Mouse (Mus musculus) heart, postnatal 0 days (tissue): ENCODE measurements at regions not wholly inside any gene's neighbourhood (a gene's known extent, or its start where the extent isn't known, plus 50 kb on each side); places are given as distances from the start of the nearest gene placed in this dataset.

Experiments
- ATAC-seq: fragments of 200-750 bp; cut with Nextera tagmentation; 2 replicates; pipeline ENCODE4 v1.8.0; 2017; ENCODE audit warnings: low read depth, moderate number of reproducible peaks, moderate library complexity; ENCODE audit not compliant: insufficient read depth
- DNase-seq: peaks from one replicate; pipeline ENCODE4 v3.0.0-alpha.2; 2016; ENCODE audit warnings: low spot score
- H3K27ac ChIP-seq: fragments of 300-500 bp; sonication (generic); 2 replicates; pipeline ENCODE4 v1.5.1; 2014; ENCODE audit warnings: low read depth, mild to moderate bottlenecking
- H3K27me3 ChIP-seq: fragments of 300-500 bp; sonication (generic); 2 replicates; pipeline ENCODE4 v1.6.1; 2014; ENCODE audit warnings: low read length, mixed read lengths; ENCODE audit not compliant: control insufficient read depth, insufficient read depth
- H3K36me3 ChIP-seq: fragments of 300-500 bp; sonication (generic); replicated peaks from 2 replicates; pipeline ENCODE4 v1.6.1; 2014; ENCODE audit warnings: low read length, mixed read lengths; ENCODE audit not compliant: control insufficient read depth, insufficient read depth
- H3K4me1 ChIP-seq: fragments of 300-500 bp; sonication (generic); 2 replicates; pipeline ENCODE4 v1.6.1; 2014; ENCODE audit warnings: antibody characterized with exemption; ENCODE audit not compliant: control insufficient read depth, insufficient read depth
- H3K4me2 ChIP-seq: fragments of 300-500 bp; sonication (generic); 2 replicates; pipeline ENCODE4 v1.6.1; 2014; ENCODE audit warnings: low read depth, mild to moderate bottlenecking, low read length, moderate library complexity
- H3K4me3 ChIP-seq: fragments of 300-500 bp; sonication (generic); 2 replicates; pipeline ENCODE4 v1.5.1; 2014; ENCODE audit warnings: low read depth, low read length
- H3K9ac ChIP-seq: fragments of 300-500 bp; sonication (generic); replicated peaks from 2 replicates; pipeline ENCODE4 v1.6.1; 2014; ENCODE audit warnings: low read depth, low read length, mixed read lengths
- H3K9me3 ChIP-seq: fragments of 300-500 bp; sonication (generic); replicated peaks from 2 replicates; pipeline ENCODE4 v1.6.1; 2016; ENCODE audit warnings: low read length; ENCODE audit not compliant: control insufficient read depth
- CTCF ChIP-seq: IDR thresholded peaks from 2 replicates; pipeline ENCODE4 v1.5.1; 2016; ENCODE audit warnings: antibody characterized with exemption, control low read depth, low read depth
- EP300 ChIP-seq: IDR thresholded peaks from 2 replicates; pipeline ENCODE4 v1.6.1; 2016; ENCODE audit warnings: antibody characterized with exemption, low read depth
- WGBS: fragments of 180-500 bp; shearing (Covaris S2); extraction: QIAGEN DNeasy Blood & Tissue Kit; methylation state at CpG from one replicate; pipeline ENCODE4 v1.1.7; 2014; 5-methylcytosine and 5-hydroxymethylcytosine counted together

- no peak for DNase-seq
Observed at GRCm38 (mm10) chr12:113337271-113337670, 151.5 kb downstream of the Tmem121 start.

GRCm38 (mm10) chr12:113338891-113339290 lies 150.4 kb upstream of the Adam6b start:
- no peak overlapping the region for H3K27ac ChIP-seq
- no peaks in the 10 kb centered on the region for H3K9me3 ChIP-seq
- no peak overlapping the region for H3K4me3 ChIP-seq
- no peaks in the 10 kb centered on the region for H3K36me3 ChIP-seq
- WGBS = 48% methylated on average over 7 of the region's 7 CpGs
- no peaks in the 10 kb centered on the region for H3K27me3 ChIP-seq
- TF ChIP-seq CTCF (no peak), EP300 (no peak)
- no peak for DNase-seq
- no peaks in the 10 kb centered on the region for H3K4me1 ChIP-seq
- no peak overlapping the region for H3K4me2 ChIP-seq
- H3K9ac ChIP-seq = no peak overlapping the region
- no peak for ATAC-seq

More at GRCm38 (mm10) chr12:113337271-113337670, 151.5 kb downstream of the Tmem121 start:
- Histone ChIP-seq H3K4me2 (no peak overlapping the region), H3K4me1 (no peaks in the 10 kb centered on the region), H3K9me3 (no peaks in the 10 kb centered on the region), H3K27me3 (no peaks in the 10 kb centered on the region), H3K36me3 (no peaks in the 10 kb centered on the region), H3K4me3 (no peak overlapping the region), H3K9ac (no peak overlapping the region), H3K27ac (no peak overlapping the region)
- no peak for ATAC-seq
- 44% methylated on average over 3 of the region's 3 CpGs for WGBS
- no peak for TF ChIP-seq CTCF
- no peak for TF ChIP-seq EP300

GRCm38 (mm10) chr12:113341046-113341445 lies 148.3 kb upstream of the Adam6b start:
- 57% methylated on average over 3 of the region's 3 CpGs for WGBS
- DNase-seq (no peak), ATAC-seq (no peak)
- Histone ChIP-seq H3K9me3 (no peaks in the 10 kb centered on the region), H3K27ac (no peak overlapping the region), H3K27me3 (no peaks in the 10 kb centered on the region), H3K4me2 (no peak overlapping the region), H3K4me3 (no peak overlapping the region), H3K9ac (no peak overlapping the region), H3K36me3 (no peaks in the 10 kb centered on the region), H3K4me1 (no peaks in the 10 kb centered on the region)
- TF ChIP-seq EP300 (no peak), CTCF (no peak)

GRCm38 (mm10) chr12:113355132-113355531 lies 134.2 kb upstream of the Adam6b start:
- ATAC-seq = no peak
- H3K9me3 ChIP-seq = no peaks in the 10 kb centered on the region
- TF ChIP-seq CTCF (no peak), EP300 (no peak)

GRCm38 (mm10) chr12:113358077-113358476 lies 131.2 kb upstream of the Adam6b start:
- Histone ChIP-seq H3K4me1 (no peaks in the 10 kb centered on the region), H3K36me3 (no peaks in the 10 kb centered on the region), H3K4me2 (no peak overlapping the region), H3K9me3 (no peaks in the 10 kb centered on the region), H3K9ac (no peak overlapping the region), H3K4me3 (no peak overlapping the region), H3K27me3 (no peaks in the 10 kb centered on the region), H3K27ac (no peak overlapping the region)
- ATAC-seq (no peak), DNase-seq (no peak)
- WGBS = 64% methylated on average over 5 of the region's 5 CpGs
- TF ChIP-seq CTCF = no peak
- TF ChIP-seq EP300 = no peak

More at GRCm38 (mm10) chr12:113355132-113355531, 134.2 kb upstream of the Adam6b start:
- no peaks in the 10 kb centered on the region for H3K36me3 ChIP-seq
- no peak for DNase-seq
- no peak overlapping the region for H3K4me2 ChIP-seq
- H3K4me1 ChIP-seq = no peaks in the 10 kb centered on the region
- H3K27me3 ChIP-seq = no peaks in the 10 kb centered on the region
- no peak overlapping the region for H3K9ac ChIP-seq
- H3K27ac ChIP-seq = no peak overlapping the region
- 43% methylated on average over 2 of the region's 2 CpGs for WGBS
- H3K4me3 ChIP-seq = no peak overlapping the region

GRCm38 (mm10) chr12:113360032-113360431 lies 129.3 kb upstream of the Adam6b start:
- TF ChIP-seq CTCF (no peak), EP300 (no peak)
- no peaks in the 10 kb centered on the region for H3K9me3 ChIP-seq
- no peak overlapping the region for H3K4me3 ChIP-seq
- ATAC-seq (no peak), DNase-seq (no peak)
- H3K9ac ChIP-seq = no peak overlapping the region
- WGBS = 77% methylated on average over 7 of the region's 7 CpGs
- H3K27ac ChIP-seq = no peak overlapping the region
- H3K4me1 ChIP-seq = no peaks in the 10 kb centered on the region
- no peak overlapping the region for H3K4me2 ChIP-seq
- no peaks in the 10 kb centered on the region for H3K36me3 ChIP-seq
- no peaks in the 10 kb centered on the region for H3K27me3 ChIP-seq
